Mouse (Mus musculus) forebrain, embryonic 11.5 days (tissue): ENCODE measurements around the gene Fads2. TPM values are rescaled to one million over a fixed set of nuclear protein-coding genes. Genes with fewer than 3 reads are reported as not detected.

Experiments
- ATAC-seq: fragments of 200-750 bp; cut with Nextera tagmentation; replicated peaks from 2 replicates; pipeline ENCODE4 v1.8.0; 2017; ENCODE audit warnings: moderate TSS enrichment; ENCODE audit not compliant: low FRiP score
- DNase-seq: peaks from one replicate; pipeline ENCODE4 v3.0.0-alpha.2; 2017; ENCODE audit warnings: low spot score
- H3K27ac ChIP-seq: fragments of 300-500 bp; sonication (generic); 2 replicates; pipeline ENCODE4 v1.5.1; 2014; ENCODE audit warnings: low read depth, low read length
- H3K27me3 ChIP-seq: fragments of 300-500 bp; sonication (generic); 2 replicates; pipeline ENCODE4 v1.6.1; 2014; ENCODE audit warnings: mild to moderate bottlenecking, low read length, mixed read lengths; ENCODE audit not compliant: control insufficient read depth, insufficient read depth
- H3K36me3 ChIP-seq: fragments of 300-500 bp; sonication (generic); 2 replicates; pipeline ENCODE4 v1.6.1; 2014; ENCODE audit warnings: mild to moderate bottlenecking, low read length, moderate library complexity, mixed read lengths; ENCODE audit not compliant: control insufficient read depth, insufficient read depth
- H3K4me1 ChIP-seq: fragments of 300-500 bp; sonication (generic); replicated peaks from 2 replicates; pipeline ENCODE4 v1.6.1; 2014; ENCODE audit warnings: low read length, mixed read lengths; ENCODE audit not compliant: control insufficient read depth, insufficient read depth
- H3K4me2 ChIP-seq: fragments of 300-500 bp; sonication (generic); 2 replicates; pipeline ENCODE4 v1.6.1; 2014; ENCODE audit warnings: low read depth, mild to moderate bottlenecking, low read length, moderate library complexity, mixed read lengths; ENCODE audit not compliant: severe bottlenecking
- H3K4me3 ChIP-seq: fragments of 300-500 bp; sonication (generic); 2 replicates; pipeline ENCODE4 v1.5.1; 2014; ENCODE audit warnings: low read depth, low read length
- H3K9ac ChIP-seq: fragments of 300-500 bp; sonication (generic); 2 replicates; pipeline ENCODE4 v1.6.1; 2014; ENCODE audit warnings: low read length
- H3K9me3 ChIP-seq: fragments of 300-500 bp; sonication (generic); 2 replicates; pipeline ENCODE4 v1.6.1; 2016; ENCODE audit warnings: low read length, mixed read lengths; ENCODE audit not compliant: control insufficient read depth
- WGBS: fragments of 180-500 bp; shearing (Covaris S2); extraction: QIAGEN DNeasy Blood & Tissue Kit; methylation state at CpG from one replicate; pipeline ENCODE4 v1.1.7; 2014; 5-methylcytosine and 5-hydroxymethylcytosine counted together
- polyA plus RNA-seq: library from polyadenylated mRNA; unstranded; fragments of >200 nt; fragmentation: Nextera tagmentation; extraction: Ambion mirVana; gene quantifications from 2 replicates; pipeline ENCODE4 v1.2.1, GENCODE M21; 2014

Fads2 gene
- polyA plus RNA-seq, 1 experiment from 2014 or later, result 75.9 TPM

DNA sequence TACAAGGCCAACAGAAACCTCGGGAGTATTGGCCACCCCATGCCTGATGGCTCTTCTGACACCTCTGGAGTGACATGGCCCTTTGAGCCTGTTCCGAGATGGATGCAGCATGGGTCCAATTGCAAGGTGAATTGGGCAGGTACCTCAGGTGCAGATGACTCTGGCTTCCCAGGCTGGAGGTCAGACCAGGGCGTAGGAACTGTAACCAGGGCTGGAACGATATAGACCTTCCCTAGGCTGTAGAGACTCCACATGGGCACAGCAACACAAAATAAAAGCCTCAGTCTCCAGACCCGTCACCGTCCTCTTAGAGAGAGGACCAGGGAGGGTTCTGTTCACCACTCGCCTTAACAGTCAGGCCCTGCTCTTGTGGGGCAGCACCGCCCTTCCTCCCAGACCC lies 39.3 kb downstream of the Fads2 start:
- no peak overlapping the region for H3K27ac ChIP-seq
- H3K9me3 ChIP-seq, result no peaks in the 10 kb centered on the region
- no peak for DNase-seq
- H3K4me3 ChIP-seq, result no peak overlapping the region
- no peak overlapping the region for H3K4me2 ChIP-seq
- H3K4me1 ChIP-seq, result no peaks in the 10 kb centered on the region
- no peak overlapping the region for H3K9ac ChIP-seq
- WGBS, result 92% methylated on average over 8 of the region's 8 CpGs
- ATAC-seq, result no peak
- H3K36me3 ChIP-seq, result peaks cover 34% of the 10 kb centered on the region
- no peaks in the 10 kb centered on the region for H3K27me3 ChIP-seq

DNA sequence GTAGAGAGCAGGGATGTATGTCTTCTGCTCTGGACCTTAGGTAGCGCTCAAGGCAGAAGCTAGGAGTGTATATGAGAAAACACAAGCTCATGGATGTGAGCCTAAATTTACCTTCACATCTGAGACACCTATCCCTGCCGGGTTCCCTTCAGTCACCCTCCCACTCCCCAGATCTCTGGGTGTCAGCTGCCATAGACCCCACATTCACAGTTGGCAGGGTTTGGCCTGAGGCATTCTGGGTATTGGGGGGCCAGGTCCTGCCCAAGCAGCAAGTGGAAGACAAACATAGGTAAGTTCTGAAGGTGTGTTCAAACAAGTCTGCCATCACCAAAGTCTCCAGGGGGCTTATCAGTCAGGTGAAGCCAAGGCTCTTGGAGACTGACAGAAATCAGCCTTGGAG lies 39.9 kb downstream of the Fads2 start:
- no peak for ATAC-seq
- H3K9ac ChIP-seq, result no peak overlapping the region
- no peaks in the 10 kb centered on the region for H3K9me3 ChIP-seq
- H3K36me3 ChIP-seq, result peaks cover 34% of the 10 kb centered on the region
- DNase-seq, result no peak
- H3K4me3 ChIP-seq, result no peak overlapping the region
- no peak overlapping the region for H3K27ac ChIP-seq
- H3K4me2 ChIP-seq, result no peak overlapping the region
- 98% methylated on average over 2 of the region's 2 CpGs for WGBS
- no peaks in the 10 kb centered on the region for H3K4me1 ChIP-seq
- no peaks in the 10 kb centered on the region for H3K27me3 ChIP-seq

DNA sequence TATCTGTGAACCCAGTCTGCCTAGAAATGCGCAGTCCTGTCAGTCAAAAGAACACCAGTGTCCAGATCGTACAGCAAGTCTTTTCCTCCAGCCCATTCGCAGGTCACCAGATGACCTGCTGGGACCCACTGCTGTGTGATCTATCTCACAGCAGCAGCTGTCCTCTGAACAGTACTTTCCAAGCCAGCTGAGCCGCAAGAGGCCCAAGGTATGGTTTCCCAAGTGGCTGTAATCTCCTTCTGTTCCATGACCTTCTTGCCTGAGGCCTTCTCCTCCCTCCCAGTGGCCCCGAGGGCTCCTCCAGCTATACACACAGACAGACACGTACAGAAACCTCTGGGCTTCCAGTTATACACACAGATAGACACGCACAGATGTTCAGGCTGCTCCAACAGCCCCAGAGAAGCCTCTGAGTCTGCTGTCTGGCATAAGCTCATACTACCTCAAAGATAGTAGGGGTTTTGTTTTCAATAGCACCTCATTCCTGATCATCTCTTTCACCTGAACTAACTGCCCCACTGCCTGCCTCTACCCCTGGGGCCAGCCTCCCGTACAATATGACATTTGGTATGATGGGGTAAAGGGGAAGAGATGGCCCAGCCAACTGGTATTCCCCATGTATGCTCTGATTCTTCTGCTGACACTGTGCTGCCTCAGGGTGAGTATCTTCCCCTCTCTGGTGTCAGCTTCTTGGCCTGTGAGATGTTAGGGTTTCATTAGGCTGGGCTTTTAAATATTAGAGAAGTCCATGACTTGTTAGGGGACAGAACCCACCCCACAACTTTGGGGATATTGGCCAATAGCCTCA lies 40.6 kb downstream of the Fads2 start:
- Histone ChIP-seq H3K4me3 (no peak overlapping the region), H3K9ac (no peak overlapping the region), H3K4me1 (no peaks in the 10 kb centered on the region), H3K36me3 (peaks cover 30% of the 10 kb centered on the region), H3K27ac (peak overlapping the region; percentile 27; the same call in 1 of the 2 replicates), H3K9me3 (no peaks in the 10 kb centered on the region), H3K4me2 (no peak overlapping the region), H3K27me3 (no peaks in the 10 kb centered on the region)
- WGBS, result 62% methylated on average over 8 of the region's 8 CpGs
- no peak for ATAC-seq
- DNase-seq, result no peak

DNA sequence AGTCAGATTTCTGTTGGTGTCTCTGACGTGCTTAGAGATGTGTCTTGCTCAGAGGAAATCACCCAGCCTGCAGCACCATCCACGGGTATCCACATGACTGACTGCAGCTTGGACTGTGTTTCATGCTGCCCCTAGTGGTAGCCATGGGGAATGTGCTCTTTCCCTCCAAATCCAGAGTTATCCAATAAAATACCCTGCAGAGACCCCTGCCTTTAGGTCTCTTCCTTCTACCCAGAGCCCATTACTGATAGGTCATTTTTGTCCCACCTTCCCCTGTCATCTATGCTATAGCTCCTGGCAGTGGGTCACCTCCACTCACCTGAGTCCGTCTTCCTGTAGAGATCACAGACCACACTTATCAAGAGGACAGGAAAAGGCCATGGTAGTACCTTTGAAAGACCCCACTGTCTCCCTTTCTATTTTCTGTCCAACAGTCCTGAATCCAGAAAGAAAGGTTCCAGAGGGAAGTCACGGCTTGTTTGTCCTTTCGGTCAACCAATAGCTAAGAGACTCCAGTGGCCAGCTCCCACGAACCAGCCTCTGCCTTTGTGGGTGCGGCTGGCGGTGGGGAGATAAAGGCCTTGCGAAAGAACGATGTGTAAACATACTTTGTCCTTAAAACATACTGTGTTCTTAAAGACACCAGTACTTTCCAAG lies 41.5 kb downstream of the Fads2 start:
- H3K36me3 ChIP-seq, result peaks cover 26% of the 10 kb centered on the region
- H3K27me3 ChIP-seq, result no peaks in the 10 kb centered on the region
- H3K27ac ChIP-seq, result no peak overlapping the region
- H3K9me3 ChIP-seq, result no peaks in the 10 kb centered on the region
- H3K9ac ChIP-seq, result no peak overlapping the region
- no peak overlapping the region for H3K4me2 ChIP-seq
- no peaks in the 10 kb centered on the region for H3K4me1 ChIP-seq
- ATAC-seq (peak; percentile 71), DNase-seq (peak; percentile 71)
- no peak overlapping the region for H3K4me3 ChIP-seq
- WGBS, result 67% methylated on average over 10 of the region's 10 CpGs

DNA sequence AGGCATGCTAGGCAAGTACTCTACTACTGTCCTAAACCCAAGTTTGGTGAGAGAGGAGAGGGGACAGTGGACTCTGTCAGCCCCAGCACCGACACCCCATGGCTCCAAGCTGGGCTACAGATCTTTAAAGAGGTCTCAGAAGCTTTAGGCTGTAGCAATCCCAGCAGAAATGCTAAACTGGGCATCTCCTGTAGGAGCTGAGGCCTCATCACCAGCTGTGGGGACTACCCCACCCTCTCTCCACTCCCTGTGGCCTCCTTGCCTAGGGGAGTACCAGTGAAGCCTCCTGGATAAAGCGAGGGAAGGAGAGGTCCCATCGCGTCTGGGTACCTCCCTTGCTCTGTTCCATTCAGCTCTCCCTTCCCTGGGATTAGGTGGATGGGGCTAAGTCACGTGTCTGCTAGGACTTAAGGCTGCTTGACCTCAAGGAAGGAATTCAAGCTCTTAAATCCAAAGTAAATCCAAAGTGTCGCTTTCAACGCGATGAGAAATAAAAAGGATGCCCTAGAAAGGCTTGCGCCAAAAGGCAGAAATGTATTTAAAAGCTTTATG lies 42.6 kb downstream of the Fads2 start:
- DNase-seq (no peak), ATAC-seq (no peak)
- Histone ChIP-seq H3K27me3 (no peaks in the 10 kb centered on the region; the same call in 1 of the 2 replicates), H3K9ac (no peak overlapping the region), H3K4me2 (no peak overlapping the region), H3K9me3 (no peaks in the 10 kb centered on the region), H3K4me1 (no peaks in the 10 kb centered on the region), H3K36me3 (peaks cover 16% of the 10 kb centered on the region), H3K4me3 (no peak overlapping the region), H3K27ac (no peak overlapping the region)
- WGBS, result 58% methylated on average over 9 of the region's 9 CpGs

DNA sequence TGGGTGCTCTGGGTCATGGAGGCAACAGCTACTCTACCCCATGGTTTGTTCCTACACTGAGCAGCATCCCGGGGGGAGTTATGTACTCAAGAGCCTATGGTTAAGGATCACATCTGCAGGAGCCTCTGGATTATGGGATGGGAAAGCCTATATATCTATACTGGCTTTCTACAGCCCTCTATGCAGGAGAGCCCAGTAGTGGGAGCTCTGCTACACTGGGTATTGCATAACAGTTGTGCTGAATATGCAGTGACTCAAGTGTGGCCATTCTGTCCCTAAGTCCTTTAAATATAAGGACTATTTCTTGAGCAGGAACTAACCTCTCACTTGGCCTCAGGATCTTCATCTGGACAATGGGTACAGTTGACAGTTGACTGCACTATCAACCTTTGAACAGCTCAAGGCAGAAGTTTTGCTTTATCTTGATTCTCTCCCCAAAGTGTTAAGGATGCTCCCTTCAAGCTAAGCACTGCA lies 43.2 kb downstream of the Fads2 start:
- no peak overlapping the region for H3K9ac ChIP-seq
- H3K4me3 ChIP-seq, result no peak overlapping the region
- H3K27me3 ChIP-seq, result no peaks in the 10 kb centered on the region; the same call in 1 of the 2 replicates
- WGBS, result 95% methylated on average over 1 of the region's 1 CpGs
- peaks cover 10% of the 10 kb centered on the region for H3K36me3 ChIP-seq
- H3K9me3 ChIP-seq, result no peaks in the 10 kb centered on the region
- DNase-seq (no peak), ATAC-seq (no peak)
- H3K4me1 ChIP-seq, result no peaks in the 10 kb centered on the region
- H3K4me2 ChIP-seq, result no peak overlapping the region
- no peak overlapping the region for H3K27ac ChIP-seq

DNA sequence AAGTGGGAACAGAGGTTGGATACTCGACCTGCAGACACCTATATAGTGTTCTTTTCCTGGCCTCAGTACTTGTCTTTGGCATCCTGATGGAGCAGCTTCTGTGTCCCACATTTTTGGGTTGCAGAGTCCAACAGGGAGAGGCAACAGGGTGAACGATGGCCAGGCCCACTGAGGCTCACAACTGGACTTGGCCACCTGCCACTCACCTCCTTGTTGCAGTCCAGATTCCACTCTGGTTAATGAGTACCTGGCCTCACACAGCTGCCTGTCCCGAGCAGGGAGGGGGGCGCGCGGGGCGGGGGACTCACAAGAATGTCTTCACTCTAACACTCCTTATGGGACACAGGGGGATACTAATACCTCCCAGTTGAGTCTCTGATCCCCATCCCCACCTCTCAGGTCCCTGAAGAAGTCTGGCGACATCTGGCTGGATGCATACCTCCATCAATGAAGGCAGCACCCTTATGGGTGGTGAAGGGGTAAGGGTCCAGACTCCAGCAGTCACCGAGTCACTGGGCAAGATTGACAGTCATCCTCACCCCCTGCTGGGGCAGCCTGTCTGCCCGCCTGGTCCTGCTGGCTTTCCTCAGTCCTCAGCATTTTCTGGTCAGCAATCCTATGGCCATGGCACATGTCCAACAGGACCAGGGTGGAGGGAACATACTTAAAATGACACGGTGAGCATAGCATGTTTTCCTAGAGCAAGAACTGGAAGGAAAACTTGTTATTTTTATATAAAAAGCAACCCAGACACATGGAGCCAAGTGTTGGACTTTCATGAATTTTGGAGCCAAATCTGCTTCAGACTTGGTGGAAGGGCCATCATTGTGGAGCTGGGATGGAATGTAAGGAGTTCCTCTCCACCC lies 43.8 kb downstream of the Fads2 start:
- no peaks in the 10 kb centered on the region for H3K9me3 ChIP-seq
- H3K4me3 ChIP-seq, result no peak overlapping the region
- H3K4me1 ChIP-seq, result no peaks in the 10 kb centered on the region
- no peaks in the 10 kb centered on the region; the same call in 1 of the 2 replicates for H3K27me3 ChIP-seq
- H3K9ac ChIP-seq, result no peak overlapping the region
- DNase-seq, result no peak
- H3K36me3 ChIP-seq, result peaks cover 6% of the 10 kb centered on the region
- no peak for ATAC-seq
- H3K4me2 ChIP-seq, result no peak overlapping the region
- H3K27ac ChIP-seq, result no peak overlapping the region
- WGBS, result 81% methylated on average over 11 of the region's 11 CpGs

DNA sequence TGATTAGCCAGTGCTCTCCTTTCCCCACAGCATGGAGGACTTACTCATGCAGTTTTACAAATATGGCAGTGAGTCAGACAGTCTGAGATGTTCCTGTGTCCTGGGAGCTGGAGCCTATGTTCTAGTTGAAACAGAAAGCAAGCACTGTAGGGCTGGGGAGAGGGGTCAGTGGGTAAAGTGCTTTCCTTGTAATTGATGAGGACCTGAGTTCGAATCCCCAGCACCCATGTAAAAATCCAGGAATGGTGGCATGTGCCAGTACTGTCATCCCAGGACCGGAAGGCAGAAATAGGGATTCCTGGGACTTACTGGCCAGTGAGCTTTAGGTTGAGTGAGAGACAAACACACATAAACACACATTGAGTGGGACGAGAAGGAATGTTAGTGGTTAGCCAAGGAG lies 44.9 kb downstream of the Fads2 start:
- no peaks in the 10 kb centered on the region for H3K4me1 ChIP-seq
- no peak overlapping the region for H3K4me3 ChIP-seq
- ATAC-seq, result no peak
- 89% methylated on average over 3 of the region's 3 CpGs for WGBS
- H3K27me3 ChIP-seq, result no peaks in the 10 kb centered on the region; the same call in 1 of the 2 replicates
- H3K9me3 ChIP-seq, result no peaks in the 10 kb centered on the region
- no peak overlapping the region for H3K4me2 ChIP-seq
- no peak for DNase-seq
- no peaks in the 10 kb centered on the region for H3K36me3 ChIP-seq
- no peak overlapping the region for H3K27ac ChIP-seq
- no peak overlapping the region for H3K9ac ChIP-seq
